Mouse (Mus musculus): ENCODE data around the gene Gpatch4.

Gene Gpatch4

DNA sequence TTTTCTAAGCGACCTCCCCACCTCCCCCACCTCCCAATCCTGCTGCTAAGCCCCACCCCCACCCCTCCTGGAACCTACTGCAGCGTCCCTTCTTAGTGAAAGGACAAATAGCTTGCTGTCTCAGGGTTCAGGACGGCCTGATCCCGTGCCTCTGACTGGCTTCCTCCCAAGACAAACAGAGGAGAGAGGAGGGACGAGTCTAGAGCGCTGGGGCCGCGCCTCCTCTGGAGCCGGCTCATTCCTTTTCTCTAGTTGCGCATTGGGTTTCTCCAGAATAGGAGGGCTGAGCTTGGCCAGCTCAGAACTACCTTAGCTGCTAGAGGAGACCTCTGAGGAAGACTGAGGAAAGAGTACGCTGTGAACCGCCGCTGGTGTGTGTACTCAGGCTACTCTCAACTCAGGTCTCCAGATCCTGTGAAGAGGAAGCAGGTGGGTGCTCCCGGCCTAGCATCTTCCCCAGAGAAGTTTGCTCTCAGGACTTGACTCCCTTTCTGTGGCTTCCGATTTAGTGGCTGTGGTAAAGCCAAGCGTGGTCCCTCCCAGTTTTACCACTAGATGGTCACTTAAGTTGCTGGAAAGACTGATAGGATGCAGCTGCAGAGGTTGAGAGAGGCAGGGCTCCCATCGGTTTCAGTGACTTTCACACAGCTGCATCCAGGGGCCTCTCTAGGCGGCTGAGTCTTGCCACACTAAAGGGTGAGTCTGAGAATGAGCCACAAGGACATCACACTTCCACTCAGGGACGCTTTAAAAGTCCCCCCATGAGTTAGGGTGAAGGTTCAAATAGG lies 12.1 kb upstream of the Gpatch4 start:
- no peak for DNase-seq (ENCODE audit: low spot score)

DNA sequence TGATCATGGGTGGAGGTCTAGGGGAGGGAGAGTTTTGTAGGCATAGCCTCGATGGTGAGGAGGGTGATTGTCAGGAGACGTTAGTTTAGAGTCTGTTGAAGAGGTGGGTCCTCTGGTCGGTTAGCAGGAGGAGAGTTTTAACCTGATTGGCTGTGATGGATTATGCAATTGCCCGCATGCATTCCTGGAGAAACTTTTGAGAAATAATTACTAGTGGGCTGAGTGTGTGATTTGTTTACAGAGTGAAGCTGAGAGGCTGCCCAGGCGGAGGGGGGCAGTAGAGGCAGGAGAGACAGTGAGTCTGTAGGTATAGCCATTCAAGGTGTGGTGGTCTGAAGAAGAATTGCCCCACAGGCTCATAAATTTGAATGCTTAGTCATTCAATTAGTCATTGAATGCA lies 9.4 kb upstream of the Gpatch4 start:
- DNase-seq (ENCODE audit: low spot score), result no peak

DNA sequence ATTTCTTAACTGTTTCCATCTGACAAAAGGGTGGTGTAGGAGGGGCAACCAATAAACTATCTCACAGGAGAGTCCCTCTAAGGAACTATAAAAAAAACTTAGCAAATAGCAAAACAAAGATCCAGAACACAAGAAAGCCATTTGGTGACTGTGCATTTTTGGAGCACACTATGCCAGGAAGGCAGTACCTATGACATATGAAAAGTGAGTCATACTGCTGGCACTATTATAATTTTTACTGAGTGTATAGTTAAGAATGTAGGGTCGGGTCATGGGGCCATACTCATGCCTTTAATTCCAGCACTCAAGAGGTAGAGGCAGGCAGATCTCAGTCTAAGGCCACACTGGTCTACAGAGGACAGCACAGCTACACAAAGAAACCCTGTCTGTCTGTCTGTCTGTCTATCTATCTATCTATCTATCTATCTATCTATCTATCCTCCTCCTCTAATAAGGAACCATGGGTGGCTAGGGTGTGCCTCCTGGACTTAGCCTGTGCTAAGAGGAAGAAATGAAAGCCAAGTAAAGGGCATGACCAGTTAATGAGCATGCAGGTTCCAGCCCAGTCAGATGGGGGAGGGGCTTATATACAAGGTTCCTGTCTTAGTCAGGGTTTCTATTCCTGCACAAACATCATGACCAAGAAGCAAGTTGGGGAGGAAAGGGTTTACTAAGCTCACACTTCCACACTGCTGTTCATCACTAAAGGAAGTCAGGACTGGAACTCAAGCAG lies 7.2 kb upstream of the Gpatch4 start:
- DNase-seq (ENCODE audit: low spot score), result no peak

DNA sequence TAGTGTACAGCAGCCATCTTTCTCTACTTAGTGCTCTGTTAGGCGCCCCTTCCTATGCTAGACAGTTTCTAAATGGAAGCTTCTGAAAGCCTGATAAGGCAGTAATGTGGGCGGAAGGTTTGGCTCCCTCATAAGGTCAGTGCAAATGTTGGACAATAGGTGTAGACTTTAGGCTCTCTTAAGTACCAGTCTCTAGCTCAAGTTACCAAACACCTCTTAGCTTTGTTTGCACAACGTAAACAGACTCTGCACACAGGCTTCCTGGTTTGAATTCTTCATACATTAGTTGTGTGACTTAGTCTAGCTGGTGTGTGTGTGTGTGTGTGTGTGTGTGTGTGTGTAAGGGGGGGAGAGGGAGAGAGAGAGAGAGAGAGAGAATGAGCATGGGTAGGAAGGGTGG lies 6.6 kb downstream of the Gpatch4 start:
- no peak for DNase-seq (ENCODE audit: low spot score)

- DNase-seq (ENCODE audit: low spot score), result no peak
Measured at GRCm38 (mm10) chr3:88057030-88057429, 14.1 kb downstream of the Gpatch4 start.

DNA sequence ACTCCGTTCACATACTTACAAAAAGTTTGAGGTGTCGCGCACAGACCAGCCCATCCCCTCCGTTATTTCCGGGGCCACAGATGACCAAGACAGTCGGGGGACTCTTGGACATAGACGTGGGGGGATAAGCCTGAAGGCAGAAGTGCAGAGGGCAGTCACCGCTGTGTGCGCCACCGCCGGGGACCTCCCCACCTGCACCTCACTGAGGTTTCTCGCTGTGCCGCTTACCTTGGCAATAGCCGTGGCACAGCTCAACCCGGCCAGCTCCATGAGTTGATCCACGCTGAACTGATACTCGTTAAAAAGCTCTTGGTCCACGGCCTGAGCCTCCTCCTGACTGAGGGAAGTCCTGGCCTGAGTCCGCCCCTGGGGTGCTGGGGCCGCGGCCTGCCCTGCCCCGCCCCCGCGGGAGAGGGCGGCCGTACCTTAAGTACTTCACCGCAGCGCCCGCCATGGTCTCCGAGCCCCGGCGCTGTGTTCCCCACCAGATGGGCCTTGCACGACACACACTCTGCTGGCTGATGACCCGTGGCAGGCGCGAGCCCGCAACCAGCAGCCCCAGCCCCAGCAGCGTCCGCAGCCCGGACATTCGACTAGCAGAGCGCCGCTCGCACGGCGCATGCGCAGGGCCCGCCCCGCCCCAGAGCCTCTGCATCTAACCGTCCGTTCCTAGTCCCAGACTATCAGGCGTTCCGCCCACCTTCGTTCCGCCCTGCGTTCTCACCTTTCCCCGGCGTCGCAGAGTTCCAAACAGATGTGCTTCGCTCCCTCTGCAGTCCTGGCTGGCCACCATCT lies 15.2 kb downstream of the Gpatch4 start, which contains the start of gene Naxe:
Gene Naxe, minus strand, starts transcription at position 594 of the 795 bp plus-strand sequence.
- DNase-seq (ENCODE audit: low spot score), result peak; percentile 87

DNA sequence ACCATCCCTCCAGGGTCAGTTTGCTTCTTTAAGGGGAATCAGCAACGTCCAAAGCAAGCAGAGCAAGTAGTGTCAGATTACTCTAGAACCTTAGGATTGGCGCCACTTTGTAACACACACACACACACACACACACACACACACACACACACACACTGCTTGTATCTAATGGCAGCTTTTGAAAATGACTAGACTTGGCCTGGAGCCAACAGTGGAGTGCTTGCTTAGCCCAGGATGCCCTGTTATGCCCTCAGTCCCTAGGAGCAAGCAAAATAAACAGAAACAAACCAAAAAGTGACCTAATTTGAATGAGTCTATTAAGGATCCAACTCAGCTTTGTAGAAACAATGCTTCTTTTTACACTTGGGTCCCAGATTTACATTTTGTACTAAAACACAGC lies 25.5 kb downstream of the Gpatch4 start:
- DNase-seq (ENCODE audit: low spot score), result no peak

GRCm38 (mm10) chr3:88071783-88072182 lies 28.9 kb downstream of the Gpatch4 start:
- DNase-seq (ENCODE audit: low spot score), result peak; percentile 74

DNA sequence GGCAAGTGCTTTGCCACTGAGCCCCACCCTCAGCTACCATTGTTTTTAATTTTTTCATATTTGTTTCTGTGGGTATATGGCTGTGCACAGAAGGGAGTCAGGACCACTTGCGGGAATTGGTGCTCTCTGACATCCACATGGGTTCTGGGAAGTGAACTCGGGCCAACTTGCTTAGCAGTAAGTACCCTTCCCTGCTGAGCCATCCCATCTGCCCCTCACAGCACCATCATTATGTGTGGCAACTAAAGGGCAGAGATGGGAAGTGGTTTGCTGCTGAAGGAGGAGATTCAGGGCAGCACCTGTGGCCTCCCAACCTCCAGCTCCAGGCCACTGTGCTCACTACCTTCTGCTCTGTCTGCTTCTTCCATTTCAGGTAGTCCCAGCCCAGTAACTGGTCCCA lies 30.7 kb downstream of the Gpatch4 start:
- no peak for DNase-seq (ENCODE audit: low spot score)

DNA sequence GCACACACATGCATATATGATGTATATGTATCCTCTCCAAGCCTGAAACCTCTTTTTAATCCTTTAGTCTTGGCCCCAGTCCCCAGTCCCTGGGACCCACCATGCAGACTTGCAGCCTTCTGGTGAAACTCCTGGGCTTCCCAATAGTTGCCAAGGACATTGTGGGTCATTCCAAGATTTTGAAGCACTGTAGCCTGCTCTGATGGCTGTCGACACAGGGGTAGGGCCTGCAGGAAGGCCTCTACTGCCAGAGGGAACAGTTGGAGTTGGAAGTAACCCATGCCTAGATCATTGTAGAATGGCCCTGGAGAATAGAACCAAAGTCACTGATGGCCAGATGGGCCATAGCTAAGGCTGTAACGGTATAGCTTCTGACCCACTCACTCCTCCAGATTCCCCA lies 31.4 kb downstream of the Gpatch4 start:
- DNase-seq (ENCODE audit: low spot score), result no peak

DNA sequence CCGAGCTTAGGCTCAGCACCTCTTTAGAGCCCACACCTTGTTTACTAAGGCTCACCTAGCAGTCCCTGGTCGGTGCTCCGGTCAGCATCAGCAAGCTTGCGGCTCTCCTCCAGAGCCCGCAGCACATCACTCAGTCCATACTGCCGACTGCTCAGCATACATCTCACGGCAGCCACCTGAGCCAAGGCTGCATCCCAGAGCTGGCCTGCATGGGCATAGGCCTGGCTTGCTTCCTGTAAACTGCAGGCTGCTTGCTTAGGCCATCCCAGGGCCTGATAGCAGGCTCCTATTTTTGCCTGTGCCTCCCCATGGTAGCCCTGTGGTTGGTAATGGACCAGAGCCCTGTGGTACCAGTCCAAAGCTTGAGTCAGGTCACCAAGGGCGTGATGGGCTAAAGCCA lies 31.9 kb downstream of the Gpatch4 start:
- no peak for DNase-seq (ENCODE audit: low spot score)

- DNase-seq (ENCODE audit: low spot score), result no peak
Measured at GRCm38 (mm10) chr3:88077441-88077840, 34.5 kb downstream of the Gpatch4 start.

GRCm38 (mm10) chr3:88078204-88078603 lies 35.3 kb downstream of the Gpatch4 start, which contains the start of gene Ttc24:
Ttc24 (minus strand) TSS chr3:88078304.
- no peak for DNase-seq (ENCODE audit: low spot score)

- peak; percentile 71 for DNase-seq (ENCODE audit: low spot score)
Measured at GRCm38 (mm10) chr3:88081345-88082223, 38.7 kb downstream of the Gpatch4 start, which contains the start of gene Iqgap3. Iqgap3 (plus strand) TSS chr3:88081971.

DNA sequence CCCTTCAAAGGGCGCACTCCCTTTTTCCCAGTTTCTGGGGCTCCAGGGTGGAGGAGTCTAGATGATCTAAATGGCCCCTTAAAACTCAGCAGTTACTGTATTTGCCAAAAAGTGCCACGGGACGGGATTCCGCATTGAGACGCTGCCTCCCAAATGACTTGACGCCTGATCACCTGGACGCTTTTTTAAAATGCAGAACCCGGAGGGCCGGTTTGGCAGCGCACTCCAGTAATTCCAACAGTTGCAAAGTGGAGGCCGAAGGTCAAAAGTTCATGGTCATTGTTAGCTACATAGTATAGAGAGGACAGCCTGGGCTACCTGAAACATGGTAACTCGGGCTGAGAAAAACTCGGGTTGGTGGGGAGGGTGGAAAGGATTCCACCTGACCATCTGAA lies 39.3 kb downstream of the Gpatch4 start:
- no peak for DNase-seq (ENCODE audit: low spot score)

DNA sequence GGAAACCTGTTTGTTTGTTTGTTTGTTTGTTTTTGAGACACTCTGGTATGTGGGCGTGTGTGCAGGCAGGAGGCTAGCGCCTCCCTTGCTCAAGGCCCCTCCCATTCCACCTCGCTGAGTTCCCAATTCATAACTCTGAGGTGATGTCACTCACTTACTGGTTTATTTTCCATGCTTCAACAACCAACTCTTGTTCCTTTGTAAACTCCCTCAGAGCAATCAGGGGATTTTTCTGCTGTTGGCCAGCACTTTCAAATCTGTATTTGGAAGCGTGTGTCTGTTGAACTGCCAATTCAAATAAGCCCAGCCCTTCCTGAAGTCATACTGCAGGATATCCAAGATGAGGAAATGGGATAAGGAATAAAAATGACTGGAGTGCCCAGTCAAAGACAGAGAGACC lies 39.8 kb downstream of the Gpatch4 start:
- DNase-seq (ENCODE audit: low spot score), result peak; percentile 40

- no peak for DNase-seq (ENCODE audit: low spot score)
Measured at GRCm38 (mm10) chr3:88084001-88084400, 41.1 kb downstream of the Gpatch4 start.

DNA sequence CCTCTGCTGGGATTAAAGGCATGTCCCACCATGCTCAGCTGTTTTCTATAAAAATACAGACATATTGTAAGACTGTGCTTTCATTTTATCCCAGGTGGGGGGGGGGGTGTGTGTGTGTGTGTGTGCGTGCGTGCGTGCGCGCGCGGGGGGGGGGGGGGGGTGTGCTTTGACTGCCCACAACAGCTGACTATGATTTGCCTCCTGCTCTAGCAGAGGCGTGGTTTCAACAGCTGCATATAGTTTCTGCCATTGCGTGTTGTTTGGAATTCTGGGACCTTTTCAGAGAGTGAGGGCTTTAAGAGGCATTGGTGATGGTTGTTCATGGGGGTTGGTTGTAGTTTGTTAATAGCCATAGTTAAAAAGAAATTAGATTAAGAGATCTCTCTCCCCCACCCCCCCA lies 42.6 kb downstream of the Gpatch4 start:
- no peak for DNase-seq (ENCODE audit: low spot score)

DNA sequence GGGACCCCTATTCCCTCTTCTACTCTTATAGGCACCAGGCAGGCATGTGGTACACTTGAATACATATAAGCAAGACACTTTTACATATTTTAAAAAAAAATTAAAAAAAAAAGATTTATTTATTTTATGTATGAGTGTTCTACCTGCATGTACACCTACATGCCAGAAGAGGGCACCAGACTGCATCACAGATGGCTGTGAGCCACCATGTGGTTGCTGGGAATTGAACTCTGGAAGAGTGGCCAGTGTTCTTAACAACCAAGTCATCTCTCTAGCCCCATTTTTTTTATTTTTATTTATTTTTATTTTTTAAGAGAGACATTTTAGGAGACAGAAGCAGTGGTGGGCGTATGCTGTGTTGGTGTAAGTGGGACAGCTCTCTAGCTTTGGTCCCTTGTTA lies 44.8 kb downstream of the Gpatch4 start:
- no peak for DNase-seq (ENCODE audit: low spot score)

GRCm38 (mm10) chr3:88090106-88090505 lies 47.2 kb downstream of the Gpatch4 start:
- no peak for DNase-seq (ENCODE audit: low spot score)

GRCm38 (mm10) chr3:88090616-88091015 lies 47.7 kb downstream of the Gpatch4 start:
- no peak for DNase-seq (ENCODE audit: low spot score)
